Mouse (Mus musculus) embryonic facial prominence, embryonic 14.5 days (tissue): ENCODE measurements around the gene Naa80. TPM values are rescaled to one million over a fixed set of nuclear protein-coding genes. Genes with fewer than 3 reads are reported as not detected.
"Not testable (repeated sequence)": the region's sequence is repeated elsewhere in the genome, so short reads cannot be mapped to it uniquely, and the experiment has no call there.

ENCODE experiments used
- ATAC-seq: fragments of 200-750 bp; cut with Nextera tagmentation; 2 replicates; pipeline ENCODE4 v1.8.0; 2017; ENCODE audit warnings: low read depth, moderate number of reproducible peaks, moderate TSS enrichment
- DNase-seq: peaks from one replicate; pipeline ENCODE4 v3.0.0-alpha.2; 2015; ENCODE audit warnings: low spot score
- H3K27ac ChIP-seq: fragments of 300-500 bp; sonication (generic); replicated peaks from 2 replicates; pipeline ENCODE4 v1.5.1; 2014; ENCODE audit warnings: low read depth, mild to moderate bottlenecking, low read length, moderate library complexity
- H3K27me3 ChIP-seq: fragments of 300-500 bp; sonication (generic); replicated peaks from 2 replicates; pipeline ENCODE4 v1.6.1; 2014; ENCODE audit warnings: low read length; ENCODE audit not compliant: control insufficient read depth, insufficient read depth
- H3K36me3 ChIP-seq: fragments of 300-500 bp; sonication (generic); 2 replicates; pipeline ENCODE4 v1.6.1; 2014; ENCODE audit warnings: low read length, mixed read lengths; ENCODE audit not compliant: control insufficient read depth, insufficient read depth
- H3K4me1 ChIP-seq: fragments of 300-500 bp; sonication (generic); 2 replicates; pipeline ENCODE4 v1.6.1; 2014; ENCODE audit warnings: antibody characterized with exemption, low read length; ENCODE audit not compliant: control insufficient read depth, insufficient read depth
- H3K4me2 ChIP-seq: fragments of 300-500 bp; sonication (generic); 2 replicates; pipeline ENCODE4 v1.6.1; 2014; ENCODE audit warnings: low read depth, mild to moderate bottlenecking, low read length, moderate library complexity, mixed read lengths
- H3K4me3 ChIP-seq: fragments of 300-500 bp; sonication (generic); 2 replicates; pipeline ENCODE4 v1.5.1; 2014; ENCODE audit warnings: low read depth, mild to moderate bottlenecking, low read length
- H3K9ac ChIP-seq: fragments of 300-500 bp; sonication (generic); 2 replicates; pipeline ENCODE4 v1.6.1; 2014; ENCODE audit warnings: low read depth, mild to moderate bottlenecking, low read length, moderate library complexity, mixed read lengths
- H3K9me3 ChIP-seq: fragments of 300-500 bp; sonication (generic); 2 replicates; pipeline ENCODE4 v1.6.1; 2016; ENCODE audit warnings: low read length; ENCODE audit not compliant: control insufficient read depth
- WGBS: fragments of 180-500 bp; shearing (Covaris S2); extraction: QIAGEN DNeasy Blood & Tissue Kit; methylation state at CpG from one replicate; pipeline ENCODE4 v1.1.7; 2014; 5-methylcytosine and 5-hydroxymethylcytosine counted together
- polyA plus RNA-seq: library from polyadenylated mRNA; unstranded; fragments of >200 nt; fragmentation: Nextera tagmentation; extraction: Ambion mirVana; gene quantifications from 2 replicates; pipeline ENCODE4 v1.2.1, GENCODE M21; 2014

Gene Naa80
- polyA plus RNA-seq, 1 experiment from 2014 or later: 15.9 TPM

- not testable (repeated sequence) for H3K27me3 ChIP-seq, H3K27ac ChIP-seq, DNase-seq, H3K4me3 ChIP-seq, H3K4me2 ChIP-seq, H3K9ac ChIP-seq, ATAC-seq, H3K9me3 ChIP-seq
- Histone ChIP-seq H3K36me3 (peaks cover 44% of the 10 kb centered on the region), H3K4me1 (peaks cover 23% of the 10 kb centered on the region)
- 86% methylated on average over 6 of the region's 6 CpGs for WGBS
Observed at GRCm38 (mm10) chr9:107573774-107574173, 4.9 kb upstream of the Naa80 start.

GRCm38 (mm10) chr9:107575579-107576356 is 2.9 kb upstream of the Naa80 start:
- ATAC-seq: peak; percentile 17; the same call in 1 of the 2 replicates
- WGBS: 71% methylated on average over 14 of the region's 14 CpGs
- H3K4me1 ChIP-seq: peaks cover 12% of the 10 kb centered on the region
- no peaks in the 10 kb centered on the region for H3K27me3 ChIP-seq
- peak overlapping the region; percentile 82 for H3K27ac ChIP-seq
- peak; percentile 88 for DNase-seq
- no peaks in the 10 kb centered on the region for H3K9me3 ChIP-seq
- no peak overlapping the region for H3K9ac ChIP-seq
- H3K4me3 ChIP-seq: no peak overlapping the region
- no peak overlapping the region for H3K4me2 ChIP-seq
- H3K36me3 ChIP-seq: peaks cover 40% of the 10 kb centered on the region

GRCm38 (mm10) chr9:107576357-107577107 is 2.2 kb upstream of the Naa80 start, which contains the start of gene Hyal1:
Gene Hyal1 (plus strand): TSS chr9:107576927.
- 21% methylated on average over 13 of the region's 16 CpGs for WGBS
- Histone ChIP-seq H3K4me1 (peaks cover 11% of the 10 kb centered on the region), H3K9me3 (no peaks in the 10 kb centered on the region), H3K4me3 (peak within 1 kb of the TSS; percentile 43), H3K9ac (peak within 1 kb of the TSS; percentile 67), H3K4me2 (peak within 1 kb of the TSS; percentile 63), H3K27ac (peak within 1 kb of the TSS; percentile 82), H3K27me3 (no peaks in the 10 kb centered on the region), H3K36me3 (peaks cover 33% of the 10 kb centered on the region)
- ATAC-seq (peak; percentile 75), DNase-seq (peak; percentile 92)

- Histone ChIP-seq H3K4me3 (no peak overlapping the region), H3K36me3 (peaks cover 22% of the 10 kb centered on the region), H3K4me2 (peak overlapping the region; percentile 63; the same call in 1 of the 2 replicates), H3K4me1 (peaks cover 11% of the 10 kb centered on the region), H3K27ac (no peak overlapping the region), H3K9me3 (no peaks in the 10 kb centered on the region), H3K27me3 (no peaks in the 10 kb centered on the region), H3K9ac (no peak overlapping the region)
- DNase-seq (no peak), ATAC-seq (no peak)
- 88% methylated on average over 10 of the region's 10 CpGs for WGBS
Observed at GRCm38 (mm10) chr9:107577871-107578270, 816 bp upstream of the Naa80 start.

- Histone ChIP-seq H3K9ac (no peak overlapping the region), H3K4me1 (peaks cover 11% of the 10 kb centered on the region), H3K36me3 (peaks cover 17% of the 10 kb centered on the region), H3K4me2 (0 out of 2 replicates have a peak overlapping the region, but pooled peaks have one; percentile 68), H3K4me3 (no peak overlapping the region), H3K9me3 (no peaks in the 10 kb centered on the region), H3K27me3 (no peaks in the 10 kb centered on the region), H3K27ac (peak overlapping the region; percentile 92; the same call in 1 of the 2 replicates)
- 89% methylated on average over 14 of the region's 14 CpGs for WGBS
- DNase-seq (no peak), ATAC-seq (no peak)
Observed at GRCm38 (mm10) chr9:107579023-107579900, 575 bp downstream of the Naa80 start.

- peak; percentile 96 for DNase-seq
- WGBS: 0% methylated on average over 25 of the region's 32 CpGs
- Histone ChIP-seq H3K9me3 (no peaks in the 10 kb centered on the region), H3K27ac (peak within 1 kb of the TSS; percentile 92), H3K4me3 (peak within 1 kb of the TSS; percentile 51), H3K36me3 (peaks cover 9% of the 10 kb centered on the region), H3K4me1 (peaks cover 11% of the 10 kb centered on the region), H3K4me2 (peak within 1 kb of the TSS; percentile 68), H3K9ac (peak within 1 kb of the TSS; percentile 74), H3K27me3 (no peaks in the 10 kb centered on the region)
- ATAC-seq: peak; percentile 77
Observed at GRCm38 (mm10) chr9:107580501-107581317, 2.0 kb downstream of the Naa80 start, which contains the start of gene Hyal3. Gene Hyal3 (plus strand): TSS chr9:107580818.

- DNase-seq (no peak), ATAC-seq (no peak)
- no peaks in the 10 kb centered on the region for H3K9me3 ChIP-seq
- peaks cover 8% of the 10 kb centered on the region; the same call in 1 of the 2 replicates for H3K4me1 ChIP-seq
- WGBS: 76% methylated on average over 4 of the region's 4 CpGs
- H3K9ac ChIP-seq: peak overlapping the region; percentile 74
- peaks cover 9% of the 10 kb centered on the region for H3K36me3 ChIP-seq
- H3K27me3 ChIP-seq: no peaks in the 10 kb centered on the region
- H3K27ac ChIP-seq: peak overlapping the region; percentile 92
- H3K4me2 ChIP-seq: peak overlapping the region; percentile 68
- peak overlapping the region; percentile 51 for H3K4me3 ChIP-seq
Observed at GRCm38 (mm10) chr9:107581584-107581983, 2.9 kb downstream of the Naa80 start.
